Mouse (Mus musculus) frontal cortex, adult 2 months (tissue): ENCODE measurements around the gene Nlrp6. TPM values are rescaled to one million over a fixed set of nuclear protein-coding genes. Genes with fewer than 3 reads are reported as not detected.
"Not testable (repeated sequence)": the region's sequence is repeated elsewhere in the genome, so short reads cannot be mapped to it uniquely, and the experiment has no call there.

Experiments
- DNase-seq, 2 experiments: peaks; one replicate each; pipeline ENCODE4 v3.0.0; 2022; ENCODE audit warnings: low spot score in 1 of 2; ENCODE audit errors: extremely low spot score in 1 of 2
- polyA plus RNA-seq: library from polyadenylated mRNA; depleted of rRNA; stranded (reverse); fragments of >200 nt; gene quantifications from 2 replicates; pipeline ENCODE4 v1.2.3, GENCODE M21; 2012; rRNA removed

Gene Nlrp6
- 0.17 and 0.18 TPM in 2 replicates for polyA plus RNA-seq

- no peak for DNase-seq
Measured at GRCm38 (mm10) chr7:140920418-140921029, at the start of gene Nlrp6. Gene Nlrp6, plus strand, starts transcription at chr7:140920902.

- no peak for DNase-seq
Measured at GRCm38 (mm10) chr7:140874224-140874623, 46.5 kb upstream of the Nlrp6 start.

- DNase-seq = no peak
Measured at GRCm38 (mm10) chr7:140877364-140877763, 43.3 kb upstream of the Nlrp6 start.

- DNase-seq = no peak
Measured at GRCm38 (mm10) chr7:140879355-140879754, 41.3 kb upstream of the Nlrp6 start.

GRCm38 (mm10) chr7:140880419-140880818 lies 40.3 kb upstream of the Nlrp6 start:
- DNase-seq = no peak

- DNase-seq = peak in 1 of 2 experiments; percentile 22
Measured at GRCm38 (mm10) chr7:140880865-140881515, 39.7 kb upstream of the Nlrp6 start.

GRCm38 (mm10) chr7:140881696-140882468 lies 38.8 kb upstream of the Nlrp6 start, which contains the start of the genes Psmd13 and Sirt3:
Gene Psmd13, plus strand, starts transcription at chr7:140881968.
Gene Sirt3, minus strand, starts transcription at chr7:140882309.
- DNase-seq = peak; percentile 91 to 96

- no peak for DNase-seq
Measured at GRCm38 (mm10) chr7:140882469-140882803, 38.3 kb upstream of the Nlrp6 start.

- DNase-seq = not testable (repeated sequence)
Measured at GRCm38 (mm10) chr7:140890636-140891035, 30.1 kb upstream of the Nlrp6 start.

- no peak for DNase-seq
Measured at GRCm38 (mm10) chr7:140894031-140894430, 26.7 kb upstream of the Nlrp6 start.

GRCm38 (mm10) chr7:140894611-140895010 lies 26.1 kb upstream of the Nlrp6 start:
- no peak for DNase-seq

- DNase-seq = no peak
Measured at GRCm38 (mm10) chr7:140897863-140898262, 22.8 kb upstream of the Nlrp6 start.

- DNase-seq = no peak
Measured at GRCm38 (mm10) chr7:140899121-140899520, 21.6 kb upstream of the Nlrp6 start.

- no peak for DNase-seq
Measured at GRCm38 (mm10) chr7:140900220-140900619, 20.5 kb upstream of the Nlrp6 start, which contains the start of gene Cox8b. Gene Cox8b, minus strand, starts transcription at chr7:140900446.

GRCm38 (mm10) chr7:140902036-140902875 lies 18.4 kb upstream of the Nlrp6 start:
- no peak for DNase-seq

- peak in 1 of 2 experiments; percentile 82 for DNase-seq
Measured at GRCm38 (mm10) chr7:140903212-140903611, 17.5 kb upstream of the Nlrp6 start.

GRCm38 (mm10) chr7:140905642-140906081 lies 15.0 kb upstream of the Nlrp6 start:
- DNase-seq = no peak

GRCm38 (mm10) chr7:140907131-140907530 lies 13.6 kb upstream of the Nlrp6 start:
- no peak for DNase-seq

GRCm38 (mm10) chr7:140907697-140908096 lies 13.0 kb upstream of the Nlrp6 start:
- no peak for DNase-seq

GRCm38 (mm10) chr7:140908181-140908580 lies 12.5 kb upstream of the Nlrp6 start:
- no peak for DNase-seq
